Mouse (Mus musculus): ENCODE results near the gene Hivep3. TPM values are rescaled to one million over a fixed set of nuclear protein-coding genes. Genes with fewer than 3 reads are reported as not detected.

The Hivep3 gene
- total RNA-seq, 2 experiments from 2014 or later, result 6.7 to 16.6 TPM

DNA sequence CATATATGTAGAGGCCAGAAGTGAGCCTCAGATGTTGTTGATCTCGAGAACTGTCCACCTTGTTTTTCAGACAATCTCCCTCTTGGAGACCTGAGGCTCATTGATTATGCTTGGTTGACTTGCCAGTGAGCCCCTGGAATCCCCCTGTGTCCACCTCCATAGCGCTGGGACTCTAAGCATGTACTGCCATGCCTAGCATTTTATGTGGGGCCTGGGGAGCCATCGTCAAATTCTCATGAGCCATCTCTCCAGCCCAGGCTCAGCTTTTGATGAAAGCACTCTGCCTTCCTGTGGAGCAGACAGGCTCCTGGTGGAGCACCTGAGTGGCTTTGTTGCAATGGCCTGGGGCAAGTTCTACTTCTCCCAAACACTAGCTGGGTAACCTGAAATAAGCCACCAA lies 316.3 kb downstream of the Hivep3 start:
- no peak for ATAC-seq (ENCODE audit: poor library complexity, severe bottlenecking)

- no peak for ATAC-seq (ENCODE audit: poor library complexity, severe bottlenecking)
Measured at GRCm38 (mm10) chr4:120052481-120052880, 318.9 kb downstream of the Hivep3 start.

DNA sequence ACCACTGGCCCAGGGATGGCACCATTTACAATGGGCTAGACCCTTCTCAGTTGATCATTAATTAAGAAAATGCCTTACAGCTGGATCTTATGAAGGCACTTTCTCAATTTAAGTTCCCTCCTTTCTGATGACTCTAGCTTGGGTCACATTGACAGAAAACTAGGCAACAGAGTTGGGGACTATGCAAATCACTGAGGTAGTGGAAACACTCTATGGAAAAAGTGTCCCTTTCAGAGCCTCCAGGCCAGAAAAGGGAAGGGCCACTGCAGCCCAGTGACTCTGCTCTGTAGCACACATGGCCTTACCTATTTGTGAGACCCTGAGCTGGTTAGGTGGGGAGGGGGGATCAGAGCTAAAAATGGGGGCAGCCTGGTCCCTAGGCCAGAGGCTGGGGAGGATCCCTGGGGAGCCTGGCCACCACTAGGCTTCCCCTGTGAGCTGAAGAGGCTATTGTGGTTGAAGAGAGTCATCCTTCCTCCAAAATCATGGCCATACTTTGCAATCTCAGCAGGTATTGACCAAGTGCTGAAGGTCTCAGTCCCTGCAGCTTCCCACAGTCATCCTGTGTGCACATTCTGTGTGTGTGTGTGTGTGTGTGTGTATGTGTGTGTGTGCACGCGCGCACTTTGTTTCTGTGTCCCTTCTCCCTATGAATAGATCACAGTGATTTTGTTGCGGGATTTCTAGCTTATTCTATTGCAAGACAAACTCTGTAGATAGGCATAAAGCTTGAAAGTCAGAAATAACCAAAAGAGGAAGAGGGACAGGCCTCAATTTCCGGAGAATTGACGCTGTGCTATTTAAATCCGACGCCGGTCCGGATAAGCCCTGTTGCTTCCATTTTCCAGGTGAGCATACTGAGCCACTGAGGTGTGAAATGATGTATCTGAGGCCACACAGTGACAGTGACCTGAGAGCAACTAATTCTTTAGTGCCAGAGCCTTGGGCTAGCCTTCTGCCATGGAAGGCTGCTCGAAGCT lies 319.7 kb downstream of the Hivep3 start:
- peak; percentile 43 for ATAC-seq (ENCODE audit: poor library complexity, severe bottlenecking)

- peak; percentile 84 for ATAC-seq (ENCODE audit: poor library complexity, severe bottlenecking)
Measured at GRCm38 (mm10) chr4:120054145-120054544, 320.6 kb downstream of the Hivep3 start.

DNA sequence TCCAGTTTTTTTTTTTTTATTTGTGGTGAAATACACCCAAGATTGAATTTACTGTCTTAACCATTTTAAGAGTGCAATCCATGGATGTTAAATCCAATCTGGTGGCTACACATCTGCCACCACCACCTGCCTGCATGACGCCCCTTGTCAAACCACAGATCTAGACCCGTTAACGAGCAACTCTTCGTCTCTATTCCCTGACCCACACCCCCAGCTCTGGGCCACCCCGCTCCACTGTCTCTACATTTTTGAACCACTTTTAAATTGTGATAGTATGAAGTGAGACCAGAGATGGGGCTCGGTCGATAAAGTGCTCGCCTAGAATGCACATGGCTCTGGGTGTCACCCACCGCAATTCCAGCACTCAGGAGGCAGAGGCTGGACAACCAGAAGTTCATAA lies 322.9 kb downstream of the Hivep3 start:
- ATAC-seq (ENCODE audit: poor library complexity, severe bottlenecking), result no peak

GRCm38 (mm10) chr4:120057529-120057928 lies 323.9 kb downstream of the Hivep3 start:
- ATAC-seq (ENCODE audit: poor library complexity, severe bottlenecking), result no peak

DNA sequence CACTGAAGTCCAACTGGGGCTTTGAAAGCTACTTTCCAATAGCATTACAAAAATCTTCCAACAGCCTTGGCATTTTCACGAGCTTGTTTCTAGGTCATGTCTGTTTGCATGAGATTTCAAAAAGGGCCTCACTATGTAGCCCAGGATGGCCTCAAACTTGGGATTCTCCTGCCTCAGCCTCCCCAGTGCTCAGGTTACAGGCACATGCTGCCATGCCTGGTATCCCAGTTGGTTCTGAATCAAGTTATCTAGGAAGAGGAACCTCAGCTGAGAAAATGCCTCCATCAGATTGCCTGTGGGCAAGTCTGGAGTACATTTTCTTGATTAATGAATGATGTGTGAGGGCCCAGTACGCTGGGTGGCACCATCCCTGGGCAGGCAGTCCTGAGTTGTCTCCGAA lies 324.6 kb downstream of the Hivep3 start:
- no peak for ATAC-seq (ENCODE audit: poor library complexity, severe bottlenecking)

- no peak for ATAC-seq (ENCODE audit: poor library complexity, severe bottlenecking)
Measured at GRCm38 (mm10) chr4:120058794-120059193, 325.2 kb downstream of the Hivep3 start.

DNA sequence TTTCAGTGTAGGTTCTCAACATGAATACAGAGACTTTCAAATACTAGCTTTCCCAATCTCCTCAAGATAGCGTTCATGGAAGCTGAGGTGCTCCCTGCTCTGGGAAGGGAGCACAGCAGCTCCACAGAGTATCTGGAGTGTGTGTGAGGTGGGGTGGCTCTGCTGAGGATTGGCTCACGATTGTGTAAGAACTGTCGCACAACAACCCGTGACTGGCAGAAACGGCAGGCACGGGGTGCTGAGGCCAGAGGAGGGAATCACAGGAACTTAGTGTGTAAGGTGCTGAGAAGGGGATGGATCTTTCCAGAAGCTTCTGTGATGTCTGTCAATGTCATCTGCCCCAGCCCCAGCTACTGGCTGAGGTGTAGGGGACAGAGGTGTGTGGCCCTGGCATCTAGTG lies 328.1 kb downstream of the Hivep3 start:
- peak; percentile 90 for ATAC-seq (ENCODE audit: poor library complexity, severe bottlenecking)

- no peak for ATAC-seq (ENCODE audit: poor library complexity, severe bottlenecking)
Measured at GRCm38 (mm10) chr4:120062198-120062597, 328.6 kb downstream of the Hivep3 start.

GRCm38 (mm10) chr4:120062754-120063153 lies 329.2 kb downstream of the Hivep3 start:
- no peak for ATAC-seq (ENCODE audit: poor library complexity, severe bottlenecking)

- no peak for ATAC-seq (ENCODE audit: poor library complexity, severe bottlenecking)
Measured at GRCm38 (mm10) chr4:120063353-120064124, 330.0 kb downstream of the Hivep3 start.

- no peak for ATAC-seq (ENCODE audit: poor library complexity, severe bottlenecking)
Measured at GRCm38 (mm10) chr4:120064696-120065095, 331.1 kb downstream of the Hivep3 start, which contains the start of gene AL607142.1. AL607142.1 (plus strand) TSS chr4:120064996.

DNA sequence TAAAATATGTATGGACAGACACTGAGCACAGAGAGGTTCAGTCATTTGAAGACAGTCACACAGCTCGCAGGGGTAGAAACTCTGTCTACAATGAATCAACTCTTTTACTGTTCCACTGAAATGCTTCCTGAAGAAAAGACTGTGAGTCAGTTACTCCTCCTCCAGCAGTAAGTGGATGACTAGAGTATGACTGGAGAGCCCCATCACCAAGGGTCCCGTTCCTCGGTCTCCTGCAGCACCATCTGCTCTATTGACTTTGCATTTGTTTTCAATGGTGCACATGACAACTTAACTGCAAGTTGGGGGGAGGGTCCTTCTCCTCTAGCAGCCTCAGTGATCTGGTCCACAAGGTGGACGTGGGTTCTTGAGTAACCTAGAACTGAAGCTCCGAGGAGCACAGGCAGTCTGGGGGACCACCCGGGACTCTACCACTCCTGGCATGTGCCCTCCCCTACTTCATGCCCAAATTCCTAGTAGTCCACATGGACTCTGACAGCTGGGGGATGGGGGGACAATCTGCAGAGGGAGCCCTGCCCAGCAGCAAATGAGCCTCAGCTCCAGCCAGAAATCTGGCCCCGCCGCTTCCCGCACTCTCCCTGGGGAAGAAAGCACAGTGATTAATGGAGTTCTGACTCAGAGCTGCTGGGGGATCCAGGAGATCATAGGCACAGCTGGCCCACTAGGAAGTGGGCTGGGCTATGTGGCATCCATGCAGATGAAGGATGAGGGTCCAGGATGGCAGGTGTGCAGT lies 333.4 kb downstream of the Hivep3 start:
- no peak for ATAC-seq (ENCODE audit: poor library complexity, severe bottlenecking)

GRCm38 (mm10) chr4:120067592-120068235 lies 334.1 kb downstream of the Hivep3 start:
- no peak for ATAC-seq (ENCODE audit: poor library complexity, severe bottlenecking)

DNA sequence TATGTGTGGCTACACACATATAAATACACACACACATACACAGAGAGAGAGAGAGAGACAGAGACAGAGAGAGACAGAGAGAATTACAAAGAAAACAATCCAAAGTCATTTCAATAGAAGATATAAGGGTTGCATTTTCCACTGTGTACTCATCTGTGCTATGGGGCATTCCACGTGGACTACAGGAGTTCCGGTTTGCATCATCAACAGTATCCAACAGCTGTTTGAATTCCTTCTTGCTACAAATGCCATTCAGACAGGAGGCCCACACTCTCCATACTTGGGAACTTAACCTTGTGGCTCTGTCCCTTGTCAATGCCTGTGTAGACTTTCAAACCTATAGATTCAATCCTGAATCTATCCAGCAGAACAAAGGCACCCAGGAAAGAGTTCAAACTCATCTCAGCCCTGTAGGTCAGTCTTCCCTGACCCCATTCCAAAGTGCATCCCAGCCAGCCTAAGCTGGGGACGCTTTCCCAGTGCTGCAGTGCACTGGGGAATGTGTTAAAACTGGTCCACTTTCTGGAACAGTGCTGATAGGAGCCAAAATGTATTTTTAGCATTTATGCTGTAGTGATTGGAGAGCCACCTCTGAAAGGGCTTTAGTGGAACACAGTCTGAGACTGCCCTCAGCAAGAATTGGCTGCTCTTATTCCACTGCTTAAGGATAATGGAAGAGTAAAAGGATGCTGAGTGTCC lies 335.4 kb downstream of the Hivep3 start:
- no peak for ATAC-seq (ENCODE audit: poor library complexity, severe bottlenecking)

DNA sequence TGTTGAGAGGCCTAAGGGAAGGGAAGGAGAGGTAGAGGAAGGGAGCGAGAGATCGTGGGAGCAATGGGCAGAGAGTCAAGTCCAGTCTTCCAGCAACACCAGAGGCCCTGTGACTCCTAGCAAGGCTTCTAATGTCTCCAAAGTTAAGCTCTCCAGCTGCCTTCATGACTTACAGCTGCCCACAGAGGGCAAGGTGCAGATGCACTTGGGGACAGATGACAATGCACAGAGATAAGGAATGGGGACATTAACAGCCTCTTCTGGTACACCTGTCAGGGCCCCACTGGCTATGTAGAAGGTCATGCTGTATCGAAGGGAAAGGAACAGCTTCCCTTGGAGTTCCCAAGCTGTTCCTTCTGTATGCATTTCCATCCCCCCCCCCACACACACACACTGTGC lies 336.0 kb downstream of the Hivep3 start:
- no peak for ATAC-seq (ENCODE audit: poor library complexity, severe bottlenecking)

GRCm38 (mm10) chr4:120071411-120071810 lies 337.8 kb downstream of the Hivep3 start:
- ATAC-seq (ENCODE audit: poor library complexity, severe bottlenecking), result no peak

DNA sequence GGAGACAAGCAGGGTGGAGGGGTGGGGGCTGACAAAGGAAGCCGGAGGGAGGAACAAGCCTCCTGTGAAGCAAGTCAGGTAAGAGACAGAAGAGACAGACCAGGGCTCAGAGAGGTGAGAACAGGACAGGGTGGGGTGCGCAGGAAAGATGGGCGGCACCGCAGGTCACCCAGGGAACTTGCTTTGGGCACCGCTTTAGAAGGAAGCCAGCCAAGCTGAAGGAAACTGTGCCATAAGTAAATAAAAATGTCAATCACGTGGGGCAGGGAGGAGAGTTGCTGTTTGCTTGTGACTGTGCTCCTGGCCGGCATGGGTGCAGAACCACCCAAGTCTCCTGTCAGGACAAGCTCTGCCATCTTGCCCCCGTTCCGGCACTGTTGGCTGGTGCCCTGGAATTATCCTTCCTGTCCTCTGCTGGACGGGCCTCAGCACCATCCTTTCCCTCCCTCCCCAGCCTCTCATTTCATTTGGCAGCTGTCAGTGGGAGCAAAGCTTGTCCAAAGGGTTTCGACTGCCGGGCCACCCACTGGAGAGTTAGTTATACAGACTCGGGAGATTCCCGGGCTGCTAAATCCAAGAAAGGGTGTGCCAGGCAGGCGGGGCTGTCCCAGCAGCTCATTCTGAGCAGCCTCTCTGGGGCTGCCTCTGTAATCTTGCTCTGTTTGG lies 338.4 kb downstream of the Hivep3 start:
- ATAC-seq (ENCODE audit: poor library complexity, severe bottlenecking), result no peak
